Mouse (Mus musculus): ENCODE data around the gene Smpdl3a.

DNA sequence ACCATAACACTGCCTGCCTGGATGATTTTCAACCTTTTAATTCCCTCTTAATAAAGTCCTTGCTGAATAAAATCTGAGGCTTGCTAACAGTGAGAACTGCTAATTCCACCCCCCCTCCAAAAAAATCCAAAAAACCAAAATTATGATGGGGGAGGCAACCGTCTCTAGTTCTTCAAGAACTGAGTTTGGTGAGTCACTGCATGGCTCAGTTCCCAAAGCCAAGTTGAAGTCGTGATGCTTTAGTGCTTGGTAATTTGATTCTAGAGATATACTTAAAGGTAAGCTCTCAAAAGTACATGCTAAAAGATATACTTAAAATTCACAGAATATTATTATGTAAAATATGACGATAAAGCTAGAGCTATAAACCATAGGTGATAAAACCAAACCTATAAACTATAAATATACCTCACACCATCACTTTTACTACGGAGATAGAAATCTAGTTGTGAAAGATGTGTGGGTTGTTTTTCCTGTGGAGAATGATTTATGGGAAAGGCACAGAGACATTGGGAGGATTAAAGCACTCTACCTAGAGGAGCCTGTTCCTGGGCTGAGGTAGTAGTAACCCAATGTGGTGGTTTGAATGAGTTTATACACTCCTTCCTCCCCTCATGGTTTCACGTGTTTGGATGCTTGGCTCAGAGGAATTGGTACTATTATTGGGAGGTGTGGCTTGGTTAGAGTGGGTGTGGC, 18.2 kb downstream of the Smpdl3a start:
- TF ChIP-seq CTCF (IDR thresholded peaks at IDR 0.05; ENCODE audit: control insufficient read depth, insufficient read depth, low read length) (no peak), POLR2A (IDR thresholded peaks at IDR 0.05; ENCODE audit: borderline replicate concordance, control insufficient read depth, low read depth, low read length) (no peak)

All from bone marrow, adult 2 months (tissue).